Mouse (Mus musculus): ENCODE measurements around the gene Vgf.

The Vgf gene

GRCm38 (mm10) chr5:137026092-137026491, at the start of gene Vgf:
TSS of gene Vgf (plus strand) at chr5:137026392.
- no peak for DNase-seq (ENCODE audit: low spot score)

- peak; percentile 66 for DNase-seq (ENCODE audit: low spot score)
Measured at GRCm38 (mm10) chr5:136977769-136978168, 48.4 kb upstream of the Vgf start.

- DNase-seq (ENCODE audit: low spot score), result no peak
Measured at GRCm38 (mm10) chr5:136979762-136980161, 46.4 kb upstream of the Vgf start.

- no peak for DNase-seq (ENCODE audit: low spot score)
Measured at GRCm38 (mm10) chr5:136980974-136981373, 45.2 kb upstream of the Vgf start.

GRCm38 (mm10) chr5:136982338-136982930, 43.8 kb upstream of the Vgf start:
- no peak for DNase-seq (ENCODE audit: low spot score)

- DNase-seq (ENCODE audit: low spot score), result no peak
Measured at GRCm38 (mm10) chr5:136984828-136985227, 41.4 kb upstream of the Vgf start.

- DNase-seq (ENCODE audit: low spot score), result peak; percentile 100
Measured at GRCm38 (mm10) chr5:136986695-136987137, 39.5 kb upstream of the Vgf start, which contains the start of gene Plod3. TSS of gene Plod3 (plus strand) at chr5:136987019.

GRCm38 (mm10) chr5:136987138-136987933, 38.9 kb upstream of the Vgf start:
- DNase-seq (ENCODE audit: low spot score), result peak; percentile 87

GRCm38 (mm10) chr5:136987934-136988271, 38.3 kb upstream of the Vgf start, which contains the start of gene Znhit1:
TSS of gene Znhit1 (minus strand) at chr5:136988021.
- no peak for DNase-seq (ENCODE audit: low spot score)

GRCm38 (mm10) chr5:136988420-136988819, 37.8 kb upstream of the Vgf start:
- DNase-seq (ENCODE audit: low spot score), result peak; percentile 59

GRCm38 (mm10) chr5:136989801-136990200, 36.4 kb upstream of the Vgf start:
- DNase-seq (ENCODE audit: low spot score), result no peak

- DNase-seq (ENCODE audit: low spot score), result no peak
Measured at GRCm38 (mm10) chr5:136999449-136999848, 26.7 kb upstream of the Vgf start.

- no peak for DNase-seq (ENCODE audit: low spot score)
Measured at GRCm38 (mm10) chr5:137000612-137001011, 25.6 kb upstream of the Vgf start.

- no peak for DNase-seq (ENCODE audit: low spot score)
Measured at GRCm38 (mm10) chr5:137007276-137007675, 18.9 kb upstream of the Vgf start.

GRCm38 (mm10) chr5:137009988-137010387, 16.2 kb upstream of the Vgf start:
- peak; percentile 82 for DNase-seq (ENCODE audit: low spot score)

GRCm38 (mm10) chr5:137012401-137012950, 13.7 kb upstream of the Vgf start:
- DNase-seq (ENCODE audit: low spot score), result no peak

- DNase-seq (ENCODE audit: low spot score), result no peak
Measured at GRCm38 (mm10) chr5:137015913-137016312, 10.3 kb upstream of the Vgf start.

GRCm38 (mm10) chr5:137024318-137024717, 1.9 kb upstream of the Vgf start:
- no peak for DNase-seq (ENCODE audit: low spot score)

- DNase-seq (ENCODE audit: low spot score), result peak; percentile 69
Measured at GRCm38 (mm10) chr5:137025132-137025531, 1.1 kb upstream of the Vgf start.

GRCm38 (mm10) chr5:137028561-137029272, 2.5 kb downstream of the Vgf start:
- no peak for DNase-seq (ENCODE audit: low spot score)

GRCm38 (mm10) chr5:137029273-137029585, 3.0 kb downstream of the Vgf start:
- DNase-seq (ENCODE audit: low spot score), result no peak

- peak; percentile 89 for DNase-seq (ENCODE audit: low spot score)
Measured at GRCm38 (mm10) chr5:137029643-137030415, 3.6 kb downstream of the Vgf start.

Data from adipocyte (in vitro differentiated cells).